ENCODE assay signal across 12 mouse cellular contexts in genomic region chr14:20831141-20831910, GRCm38 (mm10). TPM values are rescaled to one million over a fixed set of nuclear protein-coding genes. Genes with fewer than 3 reads are reported as not detected.
DNase-seq lines count a peak whose midpoint lies in the region; ATAC-seq and TF ChIP-seq lines count a peak whose summit lies in the region.
"Had no signal": no experiment of that assay in that cellular context is flagged by ENCODE, and none has a peak within 500 bp of the region (broad histone marks: within the 10 kb centered on the region; RNA-seq: fewer than 3 reads in every experiment).

No protein-coding gene starts in this region.

- H3K27ac ChIP-seq in kidney, embryonic 16.5 days (ENCODE audit: low read length), result 0 out of 2 replicates have a peak overlapping the region, but pooled peaks have one; percentile 8
- H3K27ac ChIP-seq in kidney, embryonic 15.5 days, result no peak overlapping the region
- H3K27ac ChIP-seq: liver, embryonic 12.5 days had no signal

- peak; percentile 23; the same call in 1 of the 2 replicates for ATAC-seq in kidney, embryonic 16.5 days (ENCODE audit: low FRiP score, low TSS enrichment)
- no peak for ATAC-seq in kidney, embryonic 15.5 days (replicated peaks; ENCODE audit: low FRiP score)
- ATAC-seq: forebrain, postnatal 0 days; liver, embryonic 12.5 days had no signal

- no peak for TF ChIP-seq CTCF in C2C12 (IDR thresholded peaks at IDR 0.05; ENCODE audit: control insufficient read depth, insufficient read depth, insufficient read length)

- no peak overlapping the region for H3K4me2 ChIP-seq in kidney, embryonic 16.5 days (replicated peaks; ENCODE audit: low read depth, low read length)
- H3K4me2 ChIP-seq in kidney, embryonic 15.5 days, result no peak overlapping the region
- H3K4me2 ChIP-seq: liver, embryonic 12.5 days had no signal

- peaks cover 14% of the 10 kb centered on the region; the same call in 1 of the 2 replicates for H3K4me1 ChIP-seq in kidney, embryonic 16.5 days (ENCODE audit: insufficient read depth, low read length)
- peaks cover 20% of the 10 kb centered on the region for H3K4me1 ChIP-seq in kidney, embryonic 15.5 days

- no peaks in the 10 kb centered on the region for H3K36me3 ChIP-seq in kidney, embryonic 16.5 days (ENCODE audit: insufficient read depth, low read length)
- H3K36me3 ChIP-seq in kidney, embryonic 15.5 days, result no peaks in the 10 kb centered on the region
- H3K36me3 ChIP-seq in C2C12 (ENCODE audit: control insufficient read depth, insufficient read depth), result no peaks in the 10 kb centered on the region
- H3K36me3 ChIP-seq: liver, embryonic 12.5 days had no signal

- 40% methylated on average over 9 of the region's 9 CpGs for WGBS in kidney, embryonic 16.5 days
- 42% methylated on average over 9 of the region's 9 CpGs for WGBS in kidney, embryonic 15.5 days

- H3K79me3 ChIP-seq in C2C12 (ENCODE audit: low read depth), result no peaks in the 10 kb centered on the region

- H3K9me3 ChIP-seq in kidney, embryonic 16.5 days (ENCODE audit: low read length), result no peaks in the 10 kb centered on the region
- no peaks in the 10 kb centered on the region for H3K9me3 ChIP-seq in kidney, embryonic 15.5 days (replicated peaks)
- H3K9me3 ChIP-seq: liver, embryonic 12.5 days had no signal

- intact Hi-C loops in gastrocnemius, postnatal 14 days (cut with DNase I; ENCODE audit: low total_unique reads), result no loop called here

- H3K27me3 ChIP-seq in kidney, embryonic 16.5 days (ENCODE audit: insufficient read depth, low read length), result no peaks in the 10 kb centered on the region
- 0 out of 2 replicates have a peak, but pooled peaks cover 3% of the 10 kb centered on the region for H3K27me3 ChIP-seq in kidney, embryonic 15.5 days
- H3K27me3 ChIP-seq in C2C12 (ENCODE audit: control insufficient read depth, insufficient read depth, insufficient read length), result no peaks in the 10 kb centered on the region

- H3K9ac ChIP-seq in kidney, embryonic 16.5 days (replicated peaks; ENCODE audit: low read length), result no peak overlapping the region
- no peak overlapping the region for H3K9ac ChIP-seq in kidney, embryonic 15.5 days
- H3K9ac ChIP-seq: forebrain, postnatal 0 days; liver, embryonic 12.5 days had no signal

- no peak overlapping the region for H3K4me3 ChIP-seq in kidney, embryonic 16.5 days (ENCODE audit: low read length)
- H3K4me3 ChIP-seq in kidney, embryonic 15.5 days (replicated peaks), result no peak overlapping the region
- H3K4me3 ChIP-seq in C2C12 (ENCODE audit: insufficient read depth, poor library complexity, severe bottlenecking), result no peak overlapping the region
- H3K4me3 ChIP-seq: liver, embryonic 12.5 days had no signal

- peak; percentile 16 for DNase-seq in embryo, embryonic 10 days (ENCODE audit: low spot score)
- DNase-seq in embryo, embryonic 9.5 days (ENCODE audit: extremely low spot score), result no peak
- peak; percentile 40 for DNase-seq in gastrocnemius, postnatal 14 days
- DNase-seq in cerebellum, postnatal 10 days, result no peak
- DNase-seq in retina, postnatal 1 day, result no peak
- DNase-seq: forebrain, postnatal 0 days; heart, postnatal 36 days; right cerebral cortex, postnatal 25 days had no signal

- no peaks in the 10 kb centered on the region for H3K79me2 ChIP-seq in C2C12 (ENCODE audit: control insufficient read depth, insufficient read depth)

- no peak overlapping the region for H3ac ChIP-seq in C2C12 (ENCODE audit: control insufficient read depth, insufficient read length, low read depth)

TF ChIP-seq in C2C12, 6 proteins besides CTCF, POLR2A, EP300 and RAD21:
- peak; percentile 84 for TF ChIP-seq FOSL1 (IDR thresholded peaks at IDR 0.05; ENCODE audit: insufficient read depth, low read length, poor library complexity, severe bottlenecking)
- TF ChIP-seq CEBPB (IDR thresholded peaks at IDR 0.05; ENCODE audit: low read depth), result peak; percentile 47
- TF ChIP-seq USF1 (IDR thresholded peaks at IDR 0.05; ENCODE audit: low read depth), result no peak
- peak; percentile 86 for TF ChIP-seq MYOD1 (IDR thresholded peaks at IDR 0.05; ENCODE audit: control insufficient read depth, insufficient read length, low read depth)
- no peak for TF ChIP-seq MYOG (IDR thresholded peaks at IDR 0.05; ENCODE audit: control insufficient read depth, extremely low read depth, insufficient read length)
- peak; percentile 59 for TF ChIP-seq MAX (IDR thresholded peaks at IDR 0.05)

RNA-seq across cellular contexts. Expression of gene Plau, which starts 5.1 kb away (rescaled TPM):
- polyA plus RNA-seq in kidney, embryonic 16.5 days (2015; fragmentation: Nextera tagmentation; extraction: Ambion mirVana), result 21.7 and 21.8 TPM in 2 replicates
- 10.7 and 12.4 TPM in 2 replicates for polyA plus RNA-seq in kidney, embryonic 15.5 days (2015; fragmentation: Nextera tagmentation; extraction: Ambion mirVana)
- 106 TPM for polyA plus RNA-seq in C2C12 (2012; fragmentation: generic; extraction: Trizol)
- total RNA-seq in gastrocnemius, postnatal 14 days (2021), result 10 to 100 TPM; 29.4 to 31.5 TPM

RNA-seq across cellular contexts. Expression of gene Camk2g, which starts 37.4 kb away (rescaled TPM):
- polyA plus RNA-seq in kidney, embryonic 16.5 days (2015; fragmentation: Nextera tagmentation; extraction: Ambion mirVana), result 41.7 and 46.0 TPM in 2 replicates
- 39.6 and 48.4 TPM in 2 replicates for polyA plus RNA-seq in kidney, embryonic 15.5 days (2015; fragmentation: Nextera tagmentation; extraction: Ambion mirVana)
- 74.2 TPM for polyA plus RNA-seq in C2C12 (2012; fragmentation: generic; extraction: Trizol)
- total RNA-seq in gastrocnemius, postnatal 14 days (2021), result 100 to 1,000 TPM; 114 to 117 TPM

Comparison
In these comparisons a context has a peak if more than half of its experiments do, and no peak if none do; other contexts are left out.
1. DNase-seq: peak in embryo, embryonic 10 days (single experiment) and gastrocnemius, postnatal 14 days (single experiment); none in embryo, embryonic 9.5 days (single experiment), cerebellum, postnatal 10 days (0 of 2) and retina, postnatal 1 day (single experiment).